Mouse (Mus musculus): ENCODE data around the gene Atg13. TPM values are rescaled to one million over a fixed set of nuclear protein-coding genes. Genes with fewer than 3 reads are reported as not detected.

The Atg13 gene
- polyA plus RNA-seq, 1 experiment from 2014 or later: 28.1 TPM

DNA sequence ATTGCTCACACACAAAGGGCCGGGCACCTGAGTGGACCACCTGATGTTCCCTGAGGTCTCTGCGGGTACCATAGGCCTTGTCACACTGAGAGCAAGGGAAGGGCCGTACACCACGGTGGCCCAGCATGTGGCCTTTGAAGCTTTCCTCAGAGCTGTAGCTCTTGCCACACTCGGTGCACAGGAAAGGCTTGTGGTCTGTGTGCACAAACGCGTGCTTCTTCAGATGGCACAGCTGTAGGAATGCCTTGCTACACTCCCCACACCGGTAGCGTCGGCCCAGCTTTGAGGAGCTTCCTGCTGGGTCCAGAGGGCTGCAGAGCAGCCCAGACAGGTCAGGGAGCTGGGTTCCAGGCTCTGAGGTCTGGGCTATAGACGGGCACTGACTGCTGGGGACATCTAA lies 64.6 kb downstream of the Atg13 start:
- H3K36me3 ChIP-seq: peaks cover 56% of the 10 kb centered on the region
- no peak for ATAC-seq (ENCODE audit: insufficient number of reproducible peaks, insufficient read depth, low FRiP score, low TSS enrichment, low read depth)

GRCm38 (mm10) chr2:91645354-91645753 lies 65.0 kb downstream of the Atg13 start:
- ATAC-seq (ENCODE audit: insufficient number of reproducible peaks, insufficient read depth, low FRiP score, low TSS enrichment, low read depth): no peak
- Histone ChIP-seq H3K9me3 (no peaks in the 10 kb centered on the region), H3K36me3 (peaks cover 56% of the 10 kb centered on the region), H3K9ac (replicated peaks) (no peak overlapping the region), H3K4me3 (replicated peaks) (no peak overlapping the region), H3K4me1 (replicated peaks) (peaks cover 7% of the 10 kb centered on the region), H3K27me3 (no peaks in the 10 kb centered on the region), H3K4me2 (no peak overlapping the region), H3K27ac (no peak overlapping the region)
- WGBS: 96% methylated on average over 15 of the region's 15 CpGs

More for the DNA sequence above, 64.6 kb downstream of the Atg13 start:
- WGBS: 92% methylated on average over 11 of the region's 11 CpGs
- Histone ChIP-seq H3K27me3 (no peaks in the 10 kb centered on the region), H3K9ac (replicated peaks) (no peak overlapping the region), H3K9me3 (no peaks in the 10 kb centered on the region), H3K4me3 (replicated peaks) (no peak overlapping the region), H3K4me2 (no peak overlapping the region), H3K4me1 (replicated peaks) (peaks cover 12% of the 10 kb centered on the region), H3K27ac (no peak overlapping the region)

DNA sequence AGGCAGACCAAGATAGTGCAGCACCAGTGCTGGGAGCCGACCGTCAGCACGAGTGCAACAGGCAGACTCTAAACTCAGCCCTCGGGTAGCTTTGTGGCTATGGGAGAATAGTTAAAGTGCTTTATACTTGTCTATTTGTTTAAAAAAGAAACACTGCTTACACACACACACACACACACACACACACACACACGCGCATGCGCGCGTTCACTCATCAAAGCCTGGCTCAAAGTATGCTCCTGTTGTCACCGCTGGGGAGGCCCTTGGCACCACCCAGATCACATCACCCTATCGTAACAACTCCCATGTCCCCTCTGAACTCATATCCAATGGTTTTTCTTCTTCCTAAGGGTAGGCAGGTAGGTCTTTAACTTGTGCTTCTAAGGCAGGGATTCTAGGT lies 66.4 kb downstream of the Atg13 start:
- no peak overlapping the region for H3K4me3 ChIP-seq (replicated peaks)
- no peak overlapping the region for H3K4me2 ChIP-seq
- peaks cover 56% of the 10 kb centered on the region for H3K36me3 ChIP-seq
- no peak overlapping the region for H3K27ac ChIP-seq
- H3K4me1 ChIP-seq (replicated peaks): peaks cover 7% of the 10 kb centered on the region
- H3K9ac ChIP-seq (replicated peaks): no peak overlapping the region
- WGBS: 95% methylated on average over 11 of the region's 11 CpGs
- ATAC-seq (ENCODE audit: insufficient number of reproducible peaks, insufficient read depth, low FRiP score, low TSS enrichment, low read depth): no peak
- no peaks in the 10 kb centered on the region for H3K9me3 ChIP-seq
- H3K27me3 ChIP-seq: no peaks in the 10 kb centered on the region

GRCm38 (mm10) chr2:91642825-91643415 lies 67.5 kb downstream of the Atg13 start:
- no peaks in the 10 kb centered on the region for H3K9me3 ChIP-seq
- peaks cover 55% of the 10 kb centered on the region for H3K36me3 ChIP-seq
- no peaks in the 10 kb centered on the region for H3K4me1 ChIP-seq (replicated peaks)
- H3K4me2 ChIP-seq: no peak overlapping the region
- ATAC-seq (ENCODE audit: insufficient number of reproducible peaks, insufficient read depth, low FRiP score, low TSS enrichment, low read depth): no peak
- 94% methylated on average over 2 of the region's 2 CpGs for WGBS
- no peak overlapping the region for H3K9ac ChIP-seq (replicated peaks)
- H3K4me3 ChIP-seq (replicated peaks): no peak overlapping the region
- H3K27me3 ChIP-seq: no peaks in the 10 kb centered on the region
- no peak overlapping the region for H3K27ac ChIP-seq

- ATAC-seq (ENCODE audit: insufficient number of reproducible peaks, insufficient read depth, low FRiP score, low TSS enrichment, low read depth): no peak
- H3K4me3 ChIP-seq (replicated peaks): no peak overlapping the region
- 76% methylated on average over 6 of the region's 6 CpGs for WGBS
- H3K36me3 ChIP-seq: peaks cover 15% of the 10 kb centered on the region
- no peak overlapping the region for H3K27ac ChIP-seq
- no peak overlapping the region for H3K9ac ChIP-seq (replicated peaks)
- H3K9me3 ChIP-seq: no peaks in the 10 kb centered on the region
- H3K4me1 ChIP-seq (replicated peaks): no peaks in the 10 kb centered on the region
- H3K27me3 ChIP-seq: no peaks in the 10 kb centered on the region
- H3K4me2 ChIP-seq: no peak overlapping the region
Observed at GRCm38 (mm10) chr2:91638931-91639330, 71.4 kb downstream of the Atg13 start.

DNA sequence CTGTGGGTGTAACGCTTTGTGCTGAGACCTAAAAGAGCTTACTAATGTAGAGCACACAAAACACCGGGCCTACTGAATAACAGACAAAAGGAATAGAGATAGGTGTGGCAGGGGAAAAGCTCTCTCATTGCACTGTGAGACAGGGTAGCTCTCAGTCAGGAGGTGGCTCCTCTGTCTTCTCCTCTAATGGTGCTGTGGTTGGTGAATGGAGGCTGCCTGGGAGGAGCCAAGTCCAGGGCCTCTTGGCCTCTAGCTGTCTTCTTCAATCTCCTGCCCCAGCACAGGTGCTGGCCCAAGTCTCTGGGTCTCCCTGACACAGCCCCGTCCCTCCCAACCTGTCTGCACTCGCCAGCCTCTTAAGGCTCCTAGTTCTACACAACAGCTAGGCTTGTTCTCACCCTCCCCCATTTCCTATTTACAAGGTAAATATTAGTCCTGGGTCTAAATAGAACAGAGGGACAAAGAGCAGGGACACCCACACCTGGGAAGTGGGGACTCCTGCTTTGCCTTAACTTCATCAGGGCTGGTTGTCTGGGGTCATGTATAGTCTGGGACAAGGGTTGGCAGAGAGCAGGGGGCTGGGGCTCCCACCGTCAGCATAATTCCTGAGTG lies 73.5 kb downstream of the Atg13 start:
- Histone ChIP-seq H3K4me3 (replicated peaks) (no peak overlapping the region), H3K27me3 (no peaks in the 10 kb centered on the region), H3K4me2 (no peak overlapping the region), H3K36me3 (no peaks in the 10 kb centered on the region), H3K4me1 (replicated peaks) (no peaks in the 10 kb centered on the region), H3K9me3 (no peaks in the 10 kb centered on the region), H3K27ac (no peak overlapping the region), H3K9ac (replicated peaks) (no peak overlapping the region)
- 85% methylated on average over 5 of the region's 5 CpGs for WGBS
- no peak for ATAC-seq (ENCODE audit: insufficient number of reproducible peaks, insufficient read depth, low FRiP score, low TSS enrichment, low read depth)

DNA sequence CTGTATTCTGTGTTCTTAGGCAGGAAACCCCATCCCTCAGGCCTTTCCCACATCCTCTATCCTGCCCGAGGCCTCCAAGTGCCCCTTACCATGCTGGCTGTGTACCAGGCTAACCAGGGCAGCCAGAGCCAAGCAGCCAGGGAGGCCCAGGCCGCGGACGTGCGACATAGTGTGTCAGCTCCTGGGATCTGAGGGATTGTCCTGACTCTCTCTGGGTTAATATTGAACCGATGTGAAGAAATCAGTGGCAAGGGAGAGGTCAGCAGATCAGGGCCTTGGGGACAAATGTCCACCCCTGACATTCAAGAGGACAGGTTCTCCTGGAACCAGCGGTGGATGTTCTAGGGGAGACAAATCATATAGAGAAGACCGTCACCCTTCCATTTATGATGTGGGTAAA lies 74.1 kb downstream of the Atg13 start, which contains the start of gene F2:
Gene F2, minus strand, starts transcription at position 186 of the 400 bp plus-strand sequence.
- WGBS: 87% methylated on average over 8 of the region's 8 CpGs
- no peak for ATAC-seq (ENCODE audit: insufficient number of reproducible peaks, insufficient read depth, low FRiP score, low TSS enrichment, low read depth)
- Histone ChIP-seq H3K9me3 (no peaks in the 10 kb centered on the region), H3K27ac (no peak within 1 kb of the TSS), H3K36me3 (no peaks in the 10 kb centered on the region), H3K4me3 (replicated peaks) (no peak within 1 kb of the TSS), H3K27me3 (no peaks in the 10 kb centered on the region), H3K4me2 (no peak within 1 kb of the TSS), H3K4me1 (replicated peaks) (no peaks in the 10 kb centered on the region), H3K9ac (replicated peaks) (no peak within 1 kb of the TSS)

GRCm38 (mm10) chr2:91635486-91635885 lies 74.9 kb downstream of the Atg13 start:
- Histone ChIP-seq H3K9me3 (no peaks in the 10 kb centered on the region), H3K27me3 (no peaks in the 10 kb centered on the region)
- WGBS: 90% methylated on average over 11 of the region's 11 CpGs

DNA sequence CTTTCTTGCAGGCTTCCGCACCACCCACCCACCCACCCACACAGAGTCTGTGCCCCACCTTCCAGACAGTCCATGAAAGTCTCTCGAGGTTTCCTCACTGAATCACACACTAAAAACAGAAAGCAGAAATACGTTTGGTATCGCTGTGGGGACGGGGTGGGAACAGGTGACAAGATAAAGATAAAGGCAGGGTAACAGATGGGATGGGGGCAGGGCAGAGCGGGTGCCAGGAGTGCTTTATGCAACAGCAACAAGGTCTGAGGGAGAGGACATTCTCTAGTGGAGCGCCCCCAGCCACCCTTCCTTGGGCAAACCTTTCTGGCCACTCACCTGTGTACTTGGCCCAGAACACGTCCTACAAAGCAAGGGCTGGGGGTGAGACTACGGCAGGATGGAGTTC lies 75.5 kb downstream of the Atg13 start:
- no peak for ATAC-seq (ENCODE audit: insufficient number of reproducible peaks, insufficient read depth, low FRiP score, low TSS enrichment, low read depth)
- H3K36me3 ChIP-seq: no peaks in the 10 kb centered on the region
- H3K27ac ChIP-seq: no peak overlapping the region
- H3K4me1 ChIP-seq (replicated peaks): no peaks in the 10 kb centered on the region
- H3K4me3 ChIP-seq (replicated peaks): no peak overlapping the region
- H3K27me3 ChIP-seq: no peaks in the 10 kb centered on the region
- H3K4me2 ChIP-seq: no peak overlapping the region
- 76% methylated on average over 9 of the region's 9 CpGs for WGBS
- no peaks in the 10 kb centered on the region for H3K9me3 ChIP-seq
- no peak overlapping the region for H3K9ac ChIP-seq (replicated peaks)

More at GRCm38 (mm10) chr2:91635486-91635885, 74.9 kb downstream of the Atg13 start:
- Histone ChIP-seq H3K4me2 (no peak overlapping the region), H3K27ac (no peak overlapping the region), H3K9ac (replicated peaks) (no peak overlapping the region), H3K36me3 (no peaks in the 10 kb centered on the region), H3K4me3 (replicated peaks) (no peak overlapping the region), H3K4me1 (replicated peaks) (no peaks in the 10 kb centered on the region)
- no peak for ATAC-seq (ENCODE audit: insufficient number of reproducible peaks, insufficient read depth, low FRiP score, low TSS enrichment, low read depth)

GRCm38 (mm10) chr2:91633334-91633977 lies 76.9 kb downstream of the Atg13 start:
- Histone ChIP-seq H3K4me2 (no peak overlapping the region), H3K9ac (replicated peaks) (no peak overlapping the region), H3K4me3 (replicated peaks) (no peak overlapping the region), H3K27me3 (no peaks in the 10 kb centered on the region), H3K9me3 (no peaks in the 10 kb centered on the region), H3K27ac (no peak overlapping the region), H3K36me3 (no peaks in the 10 kb centered on the region), H3K4me1 (replicated peaks) (no peaks in the 10 kb centered on the region)
- WGBS: 79% methylated on average over 12 of the region's 12 CpGs
- no peak for ATAC-seq (ENCODE audit: insufficient number of reproducible peaks, insufficient read depth, low FRiP score, low TSS enrichment, low read depth)

GRCm38 (mm10) chr2:91632316-91632715 lies 78.1 kb downstream of the Atg13 start:
- Histone ChIP-seq H3K36me3 (no peaks in the 10 kb centered on the region), H3K27me3 (no peaks in the 10 kb centered on the region), H3K4me1 (replicated peaks) (no peaks in the 10 kb centered on the region), H3K4me3 (replicated peaks) (no peak overlapping the region), H3K9me3 (no peaks in the 10 kb centered on the region), H3K9ac (replicated peaks) (no peak overlapping the region), H3K27ac (no peak overlapping the region), H3K4me2 (no peak overlapping the region)
- WGBS: 83% methylated on average over 5 of the region's 5 CpGs
- no peak for ATAC-seq (ENCODE audit: insufficient number of reproducible peaks, insufficient read depth, low FRiP score, low TSS enrichment, low read depth)
